24 mouse cellular contexts compared by ENCODE assay signal in genomic region chr5:73144987-73145386, GRCm38 (mm10).
DNase-seq lines count a peak whose midpoint lies in the region; ATAC-seq lines count a peak whose summit lies in the region.
"Had no signal": no experiment of that assay in that cellular context is flagged by ENCODE, and none has a peak within 500 bp of the region (broad histone marks: within the 10 kb centered on the region; RNA-seq: fewer than 3 reads in every experiment).

No protein-coding gene starts in this region.

- H3K4me1 ChIP-seq in midbrain, embryonic 16.5 days (ENCODE audit: control insufficient read depth, insufficient read depth, low read length): no peaks in the 10 kb centered on the region
- H3K4me1 ChIP-seq: embryonic facial prominence, embryonic 12.5 days; embryonic facial prominence, embryonic 15.5 days; intestine, embryonic 15.5 days had no signal

- H3K9me3 ChIP-seq in midbrain, embryonic 16.5 days (replicated peaks; ENCODE audit: control insufficient read depth, low read length, poor library complexity, severe bottlenecking): no peaks in the 10 kb centered on the region
- H3K9me3 ChIP-seq: embryonic facial prominence, embryonic 12.5 days; embryonic facial prominence, embryonic 15.5 days; hindbrain, embryonic 10.5 days; hindbrain, embryonic 13.5 days; intestine, embryonic 15.5 days had no signal

- 89% methylated on average over 11 of the region's 11 CpGs for WGBS in midbrain, embryonic 16.5 days

- no peak overlapping the region for H3K4me3 ChIP-seq in midbrain, embryonic 16.5 days (ENCODE audit: low read depth, low read length)
- H3K4me3 ChIP-seq: embryonic facial prominence, embryonic 12.5 days; embryonic facial prominence, embryonic 15.5 days; gastrocnemius, adult 2 months; hindbrain, embryonic 10.5 days; hindbrain, embryonic 13.5 days; intestine, embryonic 15.5 days had no signal

- peak; percentile 46 for DNase-seq in 416B (ENCODE audit: low read depth)
- no peak for DNase-seq in left cerebral cortex, adult 18-20 months (ENCODE audit: low spot score in 2 of 2)
- DNase-seq in urinary bladder, postnatal 10 days (ENCODE audit: low spot score): no peak
- DNase-seq: adrenal gland, adult 8-10 months; adrenal gland, postnatal 36 days; cerebellum, adult 18-20 months; cerebellum, adult 9-10 months; cerebellum, postnatal 14 days; forebrain, postnatal 0 days; gastrocnemius, adult 2 months; gastrocnemius, postnatal 14 days had no signal

- H3K27me3 ChIP-seq in midbrain, embryonic 16.5 days (ENCODE audit: control insufficient read depth, insufficient read depth, low read depth, low read length): no peaks in the 10 kb centered on the region
- H3K27me3 ChIP-seq: embryonic facial prominence, embryonic 12.5 days; embryonic facial prominence, embryonic 15.5 days; hindbrain, embryonic 13.5 days; intestine, embryonic 15.5 days had no signal

- H3K27ac ChIP-seq in midbrain, embryonic 16.5 days (ENCODE audit: low read length): no peak overlapping the region
- H3K27ac ChIP-seq: embryonic facial prominence, embryonic 12.5 days; embryonic facial prominence, embryonic 15.5 days; gastrocnemius, adult 2 months; hindbrain, embryonic 10.5 days; hindbrain, embryonic 13.5 days; intestine, embryonic 15.5 days had no signal

- 0 out of 2 replicates have a peak, but pooled peaks have one; percentile 18 for ATAC-seq in common myeloid progenitor, adult 5-6 weeks (replicated peaks; ENCODE audit: low read depth, poor library complexity, severe bottlenecking)
- ATAC-seq in megakaryocyte progenitor cell, adult 5-6 weeks (replicated peaks; ENCODE audit: poor library complexity): peak; percentile 30; the same call in 1 of the 2 replicates
- no peak for ATAC-seq in midbrain, embryonic 16.5 days
- ATAC-seq: activated CD4-positive, CD25-positive, alpha-beta regulatory T cell, adult 4 months; CD4-positive, CD25-positive, alpha-beta regulatory T cell, adult 4 months; forebrain, embryonic 14.5 days; forebrain, postnatal 0 days; hindbrain, embryonic 16.5 days; intestine, embryonic 15.5 days had no signal

- H3K36me3 ChIP-seq in midbrain, embryonic 16.5 days (ENCODE audit: control insufficient read depth, insufficient read depth, low read length): no peaks in the 10 kb centered on the region; the same call in 1 of the 2 replicates
- H3K36me3 ChIP-seq: intestine, embryonic 15.5 days had no signal

- H3K9ac ChIP-seq in midbrain, embryonic 16.5 days (ENCODE audit: low read depth, low read length): no peak overlapping the region
- H3K9ac ChIP-seq: embryonic facial prominence, embryonic 12.5 days; embryonic facial prominence, embryonic 15.5 days; forebrain, postnatal 0 days; hindbrain, embryonic 13.5 days; intestine, embryonic 15.5 days had no signal

- no peak overlapping the region for H3K4me2 ChIP-seq in midbrain, embryonic 16.5 days (ENCODE audit: low read length)
- H3K4me2 ChIP-seq: embryonic facial prominence, embryonic 12.5 days; embryonic facial prominence, embryonic 15.5 days; heart, embryonic 11.5 days; hindbrain, embryonic 13.5 days; intestine, embryonic 15.5 days had no signal
